Mouse (Mus musculus) liver, postnatal 0 days (tissue): ENCODE measurements at regions not wholly inside any gene's neighbourhood (a gene's known extent, or its start where the extent isn't known, plus 50 kb on each side); places are given as distances from the start of the nearest gene placed in this dataset.

ENCODE experiments used
- CTCF ChIP-seq: sonication (generic); IDR thresholded peaks from 2 replicates; pipeline ENCODE4 v1.5.1; 2016; ENCODE audit warnings: antibody characterized with exemption, low read depth
- EP300 ChIP-seq: IDR thresholded peaks from 2 replicates; pipeline ENCODE4 v1.6.1; 2016; ENCODE audit warnings: antibody characterized with exemption, low read depth, mild to moderate bottlenecking

DNA sequence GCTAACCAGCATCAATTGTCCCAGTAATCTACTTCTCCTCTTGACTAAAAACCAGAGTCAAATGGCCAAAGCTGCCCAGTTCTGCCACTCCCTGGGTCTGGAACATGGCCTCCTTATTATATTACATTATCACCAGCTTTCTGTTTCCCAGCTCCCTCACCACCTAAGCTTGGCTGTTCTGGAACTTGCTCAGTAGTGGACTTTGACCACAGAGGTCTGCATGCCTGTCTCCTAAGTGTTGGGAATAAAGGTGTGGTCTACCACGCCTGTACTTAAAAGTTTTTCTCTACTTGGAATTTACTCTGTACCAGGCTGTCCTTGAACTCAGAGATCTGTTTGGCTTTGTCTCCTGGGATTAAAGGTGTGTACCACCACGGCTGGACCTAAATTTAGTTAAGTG, 68.1 kb upstream of the Zbtb20 start:
- no peak for TF ChIP-seq EP300
- TF ChIP-seq CTCF, result no peak
